Mouse (Mus musculus): Measurements from ENCODE around the gene Vmn1r220. TPM values are rescaled to one million over a fixed set of nuclear protein-coding genes. Genes with fewer than 3 reads are reported as not detected.

Gene Vmn1r220
- polyA plus RNA-seq, 1 experiment from 2014 or later: not detected

GRCm38 (mm10) chr13:23133099-23133498, 54.7 kb downstream of the Vmn1r220 start, which contains the start of gene Vmn1r218:
Vmn1r218 (plus strand) TSS chr13:23133155.
- 84% methylated on average over 3 of the region's 3 CpGs for WGBS
- H3K9me3 ChIP-seq (ENCODE audit: control insufficient read depth, low read length): no peaks in the 10 kb centered on the region
- no peak within 1 kb of the TSS for H3K9ac ChIP-seq (ENCODE audit: low read depth, low read length)
- H3K4me3 ChIP-seq (ENCODE audit: low read length): no peak within 1 kb of the TSS
- H3K27me3 ChIP-seq (ENCODE audit: control insufficient read depth, insufficient read depth, low read length): no peaks in the 10 kb centered on the region
- H3K4me1 ChIP-seq (ENCODE audit: control insufficient read depth, insufficient read depth, low read length): no peaks in the 10 kb centered on the region
- ATAC-seq (ENCODE audit: low FRiP score, low TSS enrichment): no peak
- no peak within 1 kb of the TSS for H3K4me2 ChIP-seq (replicated peaks; ENCODE audit: low read depth, low read length)
- no peak within 1 kb of the TSS for H3K27ac ChIP-seq (ENCODE audit: low read depth, low read length)
- H3K36me3 ChIP-seq (ENCODE audit: control insufficient read depth, insufficient read depth, low read length): no peaks in the 10 kb centered on the region

Other genes starting within 250 kb of the Vmn1r220 start
- gene Vmn1r213, start 180.3 kb downstream of the Vmn1r220 start, polyA plus RNA-seq (2014; fragmentation: Nextera tagmentation; extraction: Ambion mirVana): not detected in 2 replicates
- gene Vmn1r214, start 157.6 kb downstream of the Vmn1r220 start, polyA plus RNA-seq (2014; fragmentation: Nextera tagmentation; extraction: Ambion mirVana): not detected in 2 replicates
- gene Vmn1r215, start 120.0 kb downstream of the Vmn1r220 start, polyA plus RNA-seq (2014; fragmentation: Nextera tagmentation; extraction: Ambion mirVana): not detected in 2 replicates
- not detected in 2 replicates for gene Vmn1r217, start 69.7 kb downstream of the Vmn1r220 start, polyA plus RNA-seq (2014; fragmentation: Nextera tagmentation; extraction: Ambion mirVana)
- gene Vmn1r218, start 54.8 kb downstream of the Vmn1r220 start, polyA plus RNA-seq (2014; fragmentation: Nextera tagmentation; extraction: Ambion mirVana): not detected in 2 replicates
- gene Vmn1r219, start 28.7 kb downstream of the Vmn1r220 start, polyA plus RNA-seq (2014; fragmentation: Nextera tagmentation; extraction: Ambion mirVana): 0.03 TPM in 1 of 2 replicates, not detected in the other
- not detected in 2 replicates for gene Vmn1r221, start 26.2 kb upstream of the Vmn1r220 start, polyA plus RNA-seq (2014; fragmentation: Nextera tagmentation; extraction: Ambion mirVana)
- gene Vmn1r222, start 48.0 kb upstream of the Vmn1r220 start, polyA plus RNA-seq (2014; fragmentation: Nextera tagmentation; extraction: Ambion mirVana): not detected in 2 replicates
- gene Vmn1r223, start 59.2 kb upstream of the Vmn1r220 start, polyA plus RNA-seq (2014; fragmentation: Nextera tagmentation; extraction: Ambion mirVana): not detected in 2 replicates
- gene Zfp322a, start 181.2 kb upstream of the Vmn1r220 start, polyA plus RNA-seq (2014; fragmentation: Nextera tagmentation; extraction: Ambion mirVana): 43.9 and 55.5 TPM in 2 replicates
- gene Abt1, start 235.9 kb upstream of the Vmn1r220 start, polyA plus RNA-seq (2014; fragmentation: Nextera tagmentation; extraction: Ambion mirVana): 12.5 and 13.5 TPM in 2 replicates